Mouse (Mus musculus): ENCODE data around the gene Rps7.

Gene Rps7

DNA sequence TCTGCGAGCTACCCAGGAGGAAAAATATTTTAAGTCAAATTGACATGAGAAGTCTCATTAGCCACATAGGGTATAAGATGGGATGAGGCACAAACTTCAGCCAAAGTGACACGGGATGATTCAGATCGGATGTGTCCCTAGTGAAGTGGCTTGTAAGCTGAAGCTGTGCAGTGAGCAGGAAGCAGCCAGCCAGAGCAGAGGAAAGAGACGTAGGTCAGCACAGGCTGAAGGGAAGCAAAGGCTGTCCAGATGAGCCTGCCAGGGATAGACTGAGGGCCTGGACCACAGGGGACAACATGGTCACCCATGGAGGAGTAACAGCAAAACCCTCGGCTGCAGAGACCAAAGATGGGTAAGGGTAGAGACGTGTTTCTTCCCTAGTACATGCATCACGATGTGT is 21.4 kb downstream of the Rps7 start:
- no peak for DNase-seq (ENCODE audit: low spot score)

- no peak for DNase-seq (ENCODE audit: low spot score)
Observed at GRCm38 (mm10) chr12:28612391-28612790, 23.4 kb downstream of the Rps7 start.

DNA sequence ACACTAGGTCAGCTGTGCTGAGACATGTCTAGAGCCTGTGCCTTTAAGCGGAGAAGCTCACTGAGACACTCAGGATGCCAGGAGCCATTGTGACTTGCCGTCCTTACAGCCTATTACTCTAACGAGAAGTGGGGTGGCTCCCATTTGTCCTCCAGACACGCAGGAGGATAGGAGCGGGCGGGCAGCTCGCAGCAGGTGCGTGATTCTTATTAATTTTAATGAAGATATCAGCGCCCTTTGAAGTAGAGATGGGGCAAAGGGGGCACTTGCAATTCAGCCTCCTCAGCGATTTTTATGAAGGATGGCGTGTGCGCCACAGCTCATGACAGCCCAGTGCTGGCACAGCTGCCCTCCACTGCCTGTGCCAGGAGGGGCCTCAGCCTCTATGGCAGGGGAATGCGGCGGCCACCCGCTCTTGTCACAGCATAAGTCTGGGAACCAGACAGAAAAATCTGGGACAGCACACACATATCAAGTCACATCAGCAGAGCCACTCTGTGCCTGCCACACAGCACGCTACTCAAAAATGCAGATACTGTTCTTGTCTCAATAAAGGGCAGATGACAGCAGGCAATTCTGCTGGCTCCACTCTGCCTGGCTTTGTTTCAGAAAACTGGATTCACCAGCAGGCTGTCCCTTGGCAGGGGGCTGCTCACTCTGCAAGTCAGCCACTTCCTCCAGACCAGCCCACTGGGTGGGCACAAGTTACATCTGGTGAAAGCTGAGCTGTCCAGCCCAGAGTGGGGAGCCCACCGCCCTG is 28.0 kb downstream of the Rps7 start:
- DNase-seq (ENCODE audit: low spot score), result no peak

DNA sequence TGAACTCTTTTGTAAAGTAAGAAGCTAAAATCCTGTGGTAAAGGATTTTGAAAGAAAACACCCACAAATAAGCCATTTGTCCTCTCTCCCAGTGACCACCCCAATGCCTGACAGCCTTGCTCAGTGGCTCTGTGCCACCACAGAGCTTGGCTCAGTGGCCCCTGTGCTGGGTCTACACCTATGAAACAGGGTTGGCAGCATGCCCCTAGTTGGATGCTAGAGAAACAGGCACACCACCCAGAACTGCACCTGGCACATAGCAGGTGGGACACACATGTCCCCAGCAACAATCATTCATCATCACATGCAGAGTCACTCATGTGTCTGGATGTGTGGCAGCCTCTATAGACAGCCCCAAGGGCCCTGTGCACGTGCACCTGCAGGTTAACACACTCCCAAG is 32.3 kb downstream of the Rps7 start:
- DNase-seq (ENCODE audit: low spot score), result no peak

DNA sequence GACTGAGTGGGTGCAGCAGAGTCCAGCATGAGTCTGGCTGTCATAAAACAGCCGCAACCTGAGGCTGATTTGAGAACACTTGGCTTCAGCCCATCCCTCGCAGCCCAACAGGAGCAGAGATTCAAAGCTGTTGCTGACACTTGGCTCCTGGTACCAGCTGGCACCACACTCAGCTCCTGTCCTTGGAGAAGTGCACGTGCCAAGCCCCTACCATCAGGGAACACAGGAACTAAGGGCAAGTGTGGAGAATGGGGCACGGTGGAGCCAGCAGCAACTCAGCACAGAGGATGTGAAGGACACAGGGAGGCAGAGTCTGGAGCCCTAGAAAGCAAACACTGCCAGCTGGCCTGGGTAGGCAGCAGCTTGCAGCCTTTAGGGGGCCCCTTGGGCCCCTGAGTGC is 33.5 kb downstream of the Rps7 start:
- no peak for DNase-seq (ENCODE audit: low spot score)

DNA sequence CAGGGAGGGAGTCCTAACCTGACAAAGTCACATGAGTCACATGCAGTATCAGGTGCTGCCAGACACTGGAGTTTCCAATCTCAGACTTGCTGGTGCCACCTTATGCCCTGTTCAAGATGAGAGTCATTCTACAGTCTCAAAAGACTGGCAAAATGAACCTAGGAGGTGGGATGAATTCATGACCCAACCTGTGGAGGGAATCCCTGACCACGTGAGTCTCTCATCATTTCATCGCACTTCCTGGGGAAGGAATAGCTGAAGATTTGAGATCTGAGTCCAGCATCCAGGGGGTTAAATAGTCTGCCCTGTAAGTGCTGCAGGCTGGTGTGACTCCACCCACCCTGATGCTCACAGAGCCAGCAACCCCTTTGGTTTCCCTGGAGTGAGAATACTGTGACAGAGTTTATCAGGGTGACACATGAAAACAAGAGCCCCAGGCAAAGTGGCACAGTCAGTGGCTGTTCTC is 37.2 kb downstream of the Rps7 start:
- no peak for DNase-seq (ENCODE audit: low spot score)

DNA sequence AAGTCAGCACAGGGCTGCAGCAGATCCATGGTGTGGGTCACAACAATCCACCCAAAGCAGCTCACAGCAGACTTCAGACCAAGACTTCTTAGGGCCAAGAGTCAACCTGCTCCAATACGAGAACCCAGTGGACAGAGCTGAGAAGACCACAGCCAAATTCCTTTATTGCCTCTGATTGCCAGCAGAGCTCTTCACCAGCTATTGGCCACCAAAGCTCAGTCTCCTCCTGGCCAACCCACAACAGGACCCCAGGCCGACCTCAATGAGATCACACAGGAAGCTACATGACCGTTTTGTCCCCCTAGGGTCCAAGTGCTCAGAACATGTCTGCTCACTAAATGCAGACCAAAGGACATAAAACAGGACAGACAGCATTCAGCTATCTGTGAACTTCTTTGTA is 37.6 kb downstream of the Rps7 start:
- no peak for DNase-seq (ENCODE audit: low spot score)

DNA sequence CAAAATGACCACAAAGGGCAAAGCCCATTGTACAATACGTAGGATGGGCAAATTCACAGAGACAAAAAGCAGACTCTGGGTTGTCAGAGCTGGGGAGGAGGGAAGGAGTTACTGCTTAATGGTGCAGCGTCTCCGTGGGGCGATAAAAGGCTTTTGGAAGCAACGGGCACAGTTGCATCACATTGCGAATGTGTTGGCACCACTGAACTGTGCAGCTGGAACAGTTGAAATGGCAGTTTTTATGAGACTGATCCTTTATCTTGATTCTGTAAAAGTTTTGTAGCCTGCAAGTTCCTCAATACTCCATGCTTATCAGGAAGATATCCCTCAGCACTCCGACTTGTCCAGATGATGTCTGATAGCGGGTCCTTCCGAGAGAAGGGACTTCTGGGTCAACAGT is 38.1 kb downstream of the Rps7 start:
- no peak for DNase-seq (ENCODE audit: low spot score)

- DNase-seq (ENCODE audit: low spot score), result no peak
Observed at GRCm38 (mm10) chr12:28596851-28597250, 38.9 kb downstream of the Rps7 start.

DNA sequence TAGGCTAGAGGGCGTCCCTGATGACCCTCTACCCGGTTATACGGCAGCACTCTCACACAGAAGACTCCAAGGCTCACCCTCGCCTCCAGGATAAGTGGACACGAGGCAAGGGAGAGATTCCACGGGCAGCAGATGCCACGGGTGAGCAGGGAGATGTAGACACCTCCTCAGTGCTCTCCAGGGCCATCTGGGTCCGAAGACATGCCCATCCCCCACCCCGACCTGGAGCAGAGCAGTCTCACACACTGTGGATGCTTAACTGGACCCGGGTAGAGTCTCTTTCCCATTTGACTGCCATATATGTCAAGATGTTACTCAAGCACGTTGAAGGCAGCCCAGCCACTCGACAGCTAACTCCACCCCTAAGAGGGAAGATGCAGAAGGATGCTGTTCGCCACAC is 45.3 kb downstream of the Rps7 start:
- DNase-seq (ENCODE audit: low spot score), result no peak

- DNase-seq (ENCODE audit: low spot score), result peak; percentile 92
Observed at GRCm38 (mm10) chr12:28589090-28589868, 46.5 kb downstream of the Rps7 start.

DNA sequence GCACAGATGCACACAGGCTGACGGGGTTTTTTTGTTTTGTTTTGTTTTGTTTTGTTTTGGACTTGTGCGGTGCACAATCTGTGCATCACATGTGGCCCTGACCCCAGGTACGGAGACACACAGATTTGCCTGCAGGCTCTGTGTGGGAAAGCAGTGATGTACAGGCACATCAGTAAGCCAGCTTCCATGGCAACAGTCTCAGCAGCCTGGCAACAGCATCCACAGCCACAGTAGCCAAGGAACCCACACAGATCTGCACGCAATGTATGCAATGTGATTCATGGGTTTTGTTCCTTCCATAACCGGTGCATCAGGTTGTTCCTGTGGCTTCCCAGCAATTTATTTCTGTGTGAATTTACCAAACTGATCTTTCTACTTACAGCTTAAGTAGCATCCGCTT is 47.8 kb downstream of the Rps7 start:
- no peak for DNase-seq (ENCODE audit: low spot score)

- DNase-seq (ENCODE audit: low spot score), result no peak
Observed at GRCm38 (mm10) chr12:28584036-28584435, 51.7 kb downstream of the Rps7 start.

DNA sequence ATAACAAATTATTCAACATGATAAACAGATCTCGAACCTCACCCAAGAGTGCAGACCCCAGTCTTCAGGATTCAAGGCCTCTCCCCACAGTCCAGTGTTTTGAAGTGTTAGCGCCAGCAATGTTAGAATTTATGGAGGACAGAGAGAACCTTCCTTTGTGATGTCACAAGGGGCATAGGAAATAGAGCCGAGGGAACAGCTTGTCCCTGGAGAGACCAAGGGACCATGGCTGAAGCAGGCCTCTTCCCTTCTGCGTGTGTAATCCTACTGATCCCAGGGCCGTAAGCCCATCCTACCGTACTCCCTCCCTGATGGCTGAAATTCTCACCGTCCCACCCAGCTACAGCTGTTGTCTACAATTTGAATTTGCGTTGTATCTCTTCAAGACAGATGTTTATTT is 53.3 kb downstream of the Rps7 start, which contains the start of gene Allc:
Allc (minus strand) TSS at position 101 of the 400 bp plus-strand sequence.
- DNase-seq (ENCODE audit: low spot score), result no peak
